Mouse (Mus musculus) heart, postnatal 10 days (tissue): ENCODE measurements around the gene Ascc1. TPM values are rescaled to one million over a fixed set of nuclear protein-coding genes. Genes with fewer than 3 reads are reported as not detected.
"Not testable (repeated sequence)": the region's sequence is repeated elsewhere in the genome, so short reads cannot be mapped to it uniquely, and the experiment has no call there.

Experiments used
- DNase-seq, 2 experiments: peaks; one replicate each; pipeline ENCODE4 v3.0.0; 2021
- intact Hi-C: fragments of 180-260 bp; cut with DNase I; formaldehyde crosslinking; loops from one replicate; pipeline ENCODE4 v1.15.1; 2025
- total RNA-seq, 2 experiments: library from RNA; stranded (reverse); gene quantifications; 2 replicates each; pipeline ENCODE4 v1.2.3; 2021

Ascc1 gene
- total RNA-seq, 2 experiments from 2014 or later: 20.8 to 22.8 TPM

GRCm38 (mm10) chr10:60108321-60109111, 105.9 kb downstream of the Ascc1 start:
- intact Hi-C loops: no loop called here
- no peak for DNase-seq

GRCm38 (mm10) chr10:60109336-60109735, 106.7 kb downstream of the Ascc1 start:
- intact Hi-C loops: no loop called here
- DNase-seq: no peak

- DNase-seq: no peak
- intact Hi-C loops: no loop called here
These were observed 107.4 kb downstream of the Ascc1 start for GRCm38 (mm10) chr10:60109989-60110388.

- DNase-seq: no peak
- intact Hi-C loops: no loop called here
These were observed 108.4 kb downstream of the Ascc1 start for GRCm38 (mm10) chr10:60110908-60111475.

- intact Hi-C loops: no loop called here
- no peak for DNase-seq
These were observed 111.5 kb downstream of the Ascc1 start for GRCm38 (mm10) chr10:60113965-60114690.

- DNase-seq: no peak
- intact Hi-C loops: no loop called here
These were observed 113.0 kb downstream of the Ascc1 start for GRCm38 (mm10) chr10:60115345-60116185.

- DNase-seq: peak in 1 of 2 experiments; percentile 31
- intact Hi-C loops: no loop called here
These were observed 114.4 kb downstream of the Ascc1 start for GRCm38 (mm10) chr10:60116997-60117396.

- intact Hi-C loops: no loop called here
These were observed 115.9 kb downstream of the Ascc1 start for GRCm38 (mm10) chr10:60118464-60118863.

GRCm38 (mm10) chr10:60120630-60121029, 118.0 kb downstream of the Ascc1 start:
- DNase-seq: no peak
- intact Hi-C loops: no loop called here

More at GRCm38 (mm10) chr10:60118464-60118863, 115.9 kb downstream of the Ascc1 start:
- no peak for DNase-seq

GRCm38 (mm10) chr10:60124078-60124477, 121.5 kb downstream of the Ascc1 start:
- intact Hi-C loops: no loop called here
- no peak for DNase-seq

GRCm38 (mm10) chr10:60125529-60126327, 123.1 kb downstream of the Ascc1 start:
- intact Hi-C loops: no loop called here
- DNase-seq: no peak

GRCm38 (mm10) chr10:60128287-60128686, 125.7 kb downstream of the Ascc1 start:
- intact Hi-C loops: no loop called here
- DNase-seq: peak; percentile 34 to 39

GRCm38 (mm10) chr10:60130504-60130903, 127.9 kb downstream of the Ascc1 start:
- intact Hi-C loops: no loop called here
- no peak for DNase-seq

- no peak for DNase-seq
These were observed 130.9 kb downstream of the Ascc1 start for GRCm38 (mm10) chr10:60133501-60133900.

GRCm38 (mm10) chr10:60134201-60134600, 131.6 kb downstream of the Ascc1 start:
- no peak for DNase-seq
- intact Hi-C loops: no loop called here

More at GRCm38 (mm10) chr10:60133501-60133900, 130.9 kb downstream of the Ascc1 start:
- intact Hi-C loops: no loop called here

GRCm38 (mm10) chr10:60136010-60136409, 133.4 kb downstream of the Ascc1 start:
- DNase-seq, intact Hi-C loops: not testable (repeated sequence)

- no peak for DNase-seq
- intact Hi-C loops: no loop called here
These were observed 134.3 kb downstream of the Ascc1 start for GRCm38 (mm10) chr10:60136935-60137334.

GRCm38 (mm10) chr10:60138680-60139079, 136.1 kb downstream of the Ascc1 start:
- intact Hi-C loops: no loop called here
- DNase-seq: no peak

GRCm38 (mm10) chr10:60140751-60141150, 138.1 kb downstream of the Ascc1 start:
- DNase-seq: no peak
- intact Hi-C loops: no loop called here

- intact Hi-C loops: no loop called here
- no peak for DNase-seq
These were observed 139.1 kb downstream of the Ascc1 start for GRCm38 (mm10) chr10:60141656-60142160.
